Mouse (Mus musculus) frontal cortex, postnatal 14 days (tissue): ENCODE measurements around the gene Ncam1.
A peak's percentile ranks its signal among the peaks of the same experiment; 100 is the strongest.

Source experiments
- DNase-seq, 2 experiments: peaks; one replicate each; pipeline ENCODE4 v3.0.0; 2022; ENCODE audit warnings: low spot score in 2 of 2

The Ncam1 gene

GRCm38 (mm10) chr9:49675696-49676465 is 122.8 kb downstream of the Ncam1 start:
- DNase-seq: no peak

- DNase-seq: no peak
Observed at GRCm38 (mm10) chr9:49672646-49673199, 126.0 kb downstream of the Ncam1 start.

- no peak for DNase-seq
Observed at GRCm38 (mm10) chr9:49667066-49667465, 131.7 kb downstream of the Ncam1 start.

GRCm38 (mm10) chr9:49665361-49665760 is 133.4 kb downstream of the Ncam1 start:
- DNase-seq: no peak

GRCm38 (mm10) chr9:49663927-49664320 is 134.8 kb downstream of the Ncam1 start:
- DNase-seq: no peak

GRCm38 (mm10) chr9:49662958-49663926 is 135.5 kb downstream of the Ncam1 start:
- DNase-seq: no peak

- no peak for DNase-seq
Observed at GRCm38 (mm10) chr9:49661480-49661879, 137.2 kb downstream of the Ncam1 start.

- DNase-seq: peak; percentile 42 to 55
Observed at GRCm38 (mm10) chr9:49658381-49658856, 140.3 kb downstream of the Ncam1 start.

GRCm38 (mm10) chr9:49654470-49654869 is 144.3 kb downstream of the Ncam1 start:
- DNase-seq: no peak

GRCm38 (mm10) chr9:49653478-49654245 is 145.1 kb downstream of the Ncam1 start:
- no peak for DNase-seq

- DNase-seq: no peak
Observed at GRCm38 (mm10) chr9:49644296-49644695, 154.4 kb downstream of the Ncam1 start.

- no peak for DNase-seq
Observed at GRCm38 (mm10) chr9:49640764-49641163, 158.0 kb downstream of the Ncam1 start.

GRCm38 (mm10) chr9:49640142-49640541 is 158.6 kb downstream of the Ncam1 start:
- no peak for DNase-seq

- no peak for DNase-seq
Observed at GRCm38 (mm10) chr9:49637955-49638354, 160.8 kb downstream of the Ncam1 start.

- DNase-seq: no peak
Observed at GRCm38 (mm10) chr9:49635668-49636326, 162.9 kb downstream of the Ncam1 start.

GRCm38 (mm10) chr9:49632591-49632990 is 166.1 kb downstream of the Ncam1 start:
- DNase-seq: no peak

- no peak for DNase-seq
Observed at GRCm38 (mm10) chr9:49630336-49630735, 168.4 kb downstream of the Ncam1 start.

GRCm38 (mm10) chr9:49624910-49625309 is 173.8 kb downstream of the Ncam1 start:
- DNase-seq: no peak

GRCm38 (mm10) chr9:49623934-49624505 is 174.7 kb downstream of the Ncam1 start:
- no peak for DNase-seq

- no peak for DNase-seq
Observed at GRCm38 (mm10) chr9:49622928-49623676, 175.6 kb downstream of the Ncam1 start.
